Mouse (Mus musculus) left cerebral cortex, adult 9 months (tissue): ENCODE results near the gene Coro6.

Experiments
- DNase-seq, 2 experiments: peaks; one replicate each; pipeline ENCODE4 v3.0.0; 2022; ENCODE audit warnings: low spot score in 2 of 2

The Coro6 gene

DNA sequence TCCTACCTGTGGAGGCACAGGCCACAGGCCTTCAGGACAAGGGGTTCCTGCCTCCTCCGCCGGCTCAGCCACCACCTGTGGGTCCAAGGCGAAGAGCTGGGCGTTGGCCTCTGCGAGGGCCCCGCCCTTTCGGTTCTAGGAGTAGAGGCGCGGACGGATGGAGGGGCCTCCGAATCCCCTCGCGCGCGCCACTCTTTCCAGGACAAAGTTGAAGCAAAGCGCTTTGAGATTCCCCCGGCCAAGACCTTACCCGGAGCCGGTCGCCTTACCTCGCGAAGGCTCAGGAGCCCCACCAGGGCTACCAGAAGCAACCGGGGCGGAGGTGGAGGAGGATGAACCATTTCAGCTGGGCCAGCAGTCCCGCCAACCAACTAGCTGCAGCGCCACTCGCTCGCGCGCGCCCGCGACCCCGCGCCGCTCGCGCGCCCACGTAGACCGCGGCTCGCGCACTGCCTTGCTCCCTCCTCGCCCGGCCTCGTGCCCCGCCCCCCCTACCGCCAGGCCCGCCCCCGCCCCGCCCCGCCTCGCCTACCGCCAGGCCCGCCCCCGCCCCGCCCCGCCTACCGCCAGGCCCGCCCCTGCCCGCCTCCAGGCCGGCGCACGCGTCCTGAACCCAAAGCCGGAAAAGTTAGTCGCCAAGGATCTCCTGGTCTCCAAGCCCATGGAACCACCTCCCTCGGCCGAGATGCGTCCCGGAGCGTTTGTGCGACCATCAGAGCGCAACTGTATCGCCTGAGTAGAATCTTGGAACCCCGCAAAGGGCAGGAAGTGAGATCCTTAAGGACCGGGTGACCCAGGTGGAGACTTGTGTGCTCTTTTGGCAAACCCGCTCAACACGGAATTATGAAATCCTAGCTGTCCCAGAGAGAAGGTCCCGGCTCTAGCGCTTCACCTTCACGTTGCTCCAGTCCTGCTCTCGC, 50.9 kb downstream of the Coro6 start:
- DNase-seq, result peak in 1 of 2 experiments; percentile 50

DNA sequence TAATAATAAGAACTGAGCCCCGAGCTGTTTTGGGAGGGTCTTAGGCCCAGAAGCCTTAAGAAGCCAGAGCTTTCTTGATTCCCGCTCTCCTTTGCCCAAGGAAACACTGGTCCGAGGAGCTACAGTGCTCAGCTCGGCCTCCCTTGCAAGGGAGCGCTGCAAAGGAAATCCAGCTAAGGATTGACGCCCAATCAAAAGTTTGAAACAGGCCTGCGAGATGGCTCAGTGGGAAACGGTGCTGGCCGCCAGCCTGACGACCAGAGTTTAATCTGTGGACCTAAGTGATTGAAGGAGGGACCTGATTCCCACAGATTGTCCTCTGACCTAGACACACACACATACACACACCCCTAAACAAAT, 51.6 kb downstream of the Coro6 start:
- no peak for DNase-seq

DNA sequence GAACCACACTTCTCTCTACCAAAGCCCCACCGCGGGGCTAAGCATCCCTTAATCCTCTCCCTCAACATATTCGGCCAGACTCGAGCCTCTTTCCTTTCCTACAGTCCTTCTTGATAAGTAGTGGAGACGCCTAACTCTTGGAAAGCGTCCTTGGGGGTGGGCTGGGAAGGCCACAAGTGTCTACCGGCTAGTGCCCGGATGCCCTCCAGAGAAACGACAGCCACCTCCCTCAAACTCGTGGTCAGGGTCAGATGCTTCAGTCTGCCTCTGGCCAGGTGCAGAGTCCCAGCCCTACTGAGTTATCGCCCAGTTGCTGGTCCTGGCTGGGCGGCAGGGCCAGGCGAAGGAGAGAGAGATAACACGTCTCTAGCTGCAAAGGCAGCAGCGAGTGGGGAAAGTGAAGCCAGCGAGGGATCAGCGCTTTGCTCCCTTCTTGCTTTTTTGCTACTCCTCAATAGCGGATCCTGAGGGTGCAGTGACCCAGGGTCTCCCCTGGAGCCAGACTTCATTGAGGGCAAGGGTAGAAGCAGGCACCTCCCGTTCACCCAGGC, 52.1 kb downstream of the Coro6 start:
- no peak for DNase-seq

DNA sequence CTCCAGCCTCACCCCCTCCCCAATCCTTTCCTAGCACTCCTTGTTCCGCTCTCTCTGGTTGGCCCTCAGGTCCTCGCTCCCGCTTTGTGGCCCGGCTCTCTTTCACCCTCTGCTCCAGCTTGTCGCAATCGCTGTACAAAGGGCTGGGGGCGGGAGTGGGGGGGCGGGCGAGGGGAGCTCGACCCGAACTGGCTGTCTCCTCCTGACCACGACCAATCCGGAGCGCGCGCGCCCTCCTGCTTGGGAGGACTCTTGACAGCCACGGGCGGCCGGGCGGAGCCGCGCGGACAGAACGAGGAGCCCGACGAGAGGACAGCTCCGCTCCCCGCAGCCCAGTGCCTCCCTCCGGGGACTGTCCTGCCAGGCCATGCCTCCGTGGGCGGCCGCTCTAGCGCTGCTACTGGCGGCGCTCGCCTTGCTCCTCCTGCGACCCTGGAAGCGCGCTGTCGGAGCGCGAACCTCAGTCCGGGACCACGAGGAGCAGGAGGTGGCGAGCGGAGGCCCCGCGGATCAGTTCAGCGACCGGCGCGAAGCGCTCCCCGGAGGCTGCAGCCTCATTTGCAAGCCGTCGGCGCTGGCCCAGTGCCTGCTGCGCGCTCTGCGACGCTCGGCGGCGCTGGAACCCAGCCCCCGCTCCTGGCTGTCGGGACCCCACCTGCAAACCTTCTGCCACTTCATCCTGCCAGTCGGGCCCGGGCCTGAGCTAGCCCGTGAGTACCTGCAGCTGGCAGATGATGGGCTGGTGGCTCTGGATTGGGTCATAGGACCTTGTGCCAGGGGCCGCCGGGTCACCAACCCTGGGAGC, 52.8 kb downstream of the Coro6 start, which contains the start of gene Abhd15:
TSS of gene Abhd15 (plus strand) at position 290 of the 805 bp plus-strand sequence.
- DNase-seq, result no peak

DNA sequence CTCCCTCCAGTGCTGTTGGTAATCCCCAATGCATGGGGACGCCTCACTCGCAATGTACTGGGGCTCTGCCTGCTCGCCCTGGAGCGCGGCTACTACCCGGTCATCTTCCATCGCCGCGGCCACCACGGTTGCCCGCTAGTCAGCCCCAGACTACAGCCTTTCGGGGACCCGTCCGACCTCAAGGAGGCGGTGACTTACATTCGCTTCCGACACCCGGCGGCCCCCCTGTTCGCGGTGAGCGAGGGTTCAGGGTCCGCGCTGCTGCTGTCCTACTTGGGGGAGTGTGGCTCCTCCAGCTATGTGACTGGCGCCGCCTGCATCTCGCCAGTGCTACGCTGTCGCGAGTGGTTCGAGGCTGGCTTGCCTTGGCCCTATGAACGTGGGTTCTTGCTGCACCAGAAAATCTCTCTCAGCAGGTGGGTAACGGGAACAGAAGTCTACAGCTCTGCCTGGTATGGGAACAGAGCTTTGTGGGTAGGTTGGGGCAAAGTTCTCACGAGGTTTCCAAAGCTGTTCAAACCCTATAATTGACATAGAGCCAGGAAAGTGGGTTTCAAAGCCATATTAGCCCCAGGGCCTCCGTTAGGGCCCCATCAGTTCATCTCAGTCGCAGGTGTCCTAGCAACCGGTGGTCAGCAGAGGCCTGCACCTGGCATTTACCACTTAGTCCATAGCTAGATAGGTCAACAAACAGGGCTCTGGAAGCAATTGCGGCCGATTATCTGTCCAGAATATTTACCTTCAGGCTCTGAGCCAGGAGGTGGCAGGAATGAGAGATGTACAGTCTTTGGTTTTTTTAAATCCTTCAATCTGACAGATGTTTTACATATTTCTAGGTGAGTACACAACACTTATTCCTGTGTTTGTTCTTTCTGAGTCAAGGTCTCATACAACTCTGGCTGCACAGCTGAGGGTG, 53.7 kb downstream of the Coro6 start, which contains the start of gene Trp53i13:
TSS of gene Trp53i13 (minus strand) at position 344 of the 916 bp plus-strand sequence.
- no peak for DNase-seq

DNA sequence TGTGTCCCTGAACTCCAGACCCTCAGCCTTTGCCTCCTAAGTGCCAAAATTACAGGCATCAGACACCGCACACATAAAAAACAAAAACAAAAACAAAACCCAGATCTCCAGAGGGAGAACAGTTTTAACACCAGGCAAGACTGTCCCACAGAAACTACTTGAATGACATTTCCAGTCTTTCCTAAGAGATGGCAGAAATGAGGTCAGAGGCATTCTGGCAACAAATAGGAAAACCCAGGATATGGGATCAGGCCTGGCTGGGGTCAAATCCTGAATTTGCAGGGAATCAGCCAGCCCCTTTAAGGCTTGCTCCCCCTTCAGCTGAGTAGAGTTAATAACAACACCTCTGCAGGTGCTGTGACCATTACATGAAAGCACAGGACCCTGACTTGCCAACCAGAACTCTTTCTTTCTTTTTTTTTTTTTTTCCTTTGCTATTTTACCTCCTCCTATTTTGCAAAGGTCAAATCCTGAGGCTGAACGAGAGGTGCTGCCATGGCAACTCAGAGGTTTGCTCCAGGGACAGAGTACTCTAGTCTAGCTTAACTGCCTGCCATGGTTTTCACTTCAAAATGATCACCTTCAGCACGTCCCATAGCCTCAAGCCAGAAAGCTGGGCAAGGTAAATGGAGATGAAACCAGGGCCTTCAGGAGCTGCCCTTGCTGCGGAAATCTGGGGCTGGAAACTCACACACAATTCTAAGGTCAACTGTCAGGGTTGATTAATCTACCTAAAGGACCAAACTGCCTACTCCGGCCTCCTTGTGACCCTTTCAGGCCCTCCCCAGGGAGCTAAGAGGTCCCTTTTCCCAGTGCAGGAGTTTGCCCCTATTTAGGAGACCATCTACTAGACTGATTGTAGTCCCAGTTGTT, 54.6 kb downstream of the Coro6 start:
- DNase-seq, result no peak

DNA sequence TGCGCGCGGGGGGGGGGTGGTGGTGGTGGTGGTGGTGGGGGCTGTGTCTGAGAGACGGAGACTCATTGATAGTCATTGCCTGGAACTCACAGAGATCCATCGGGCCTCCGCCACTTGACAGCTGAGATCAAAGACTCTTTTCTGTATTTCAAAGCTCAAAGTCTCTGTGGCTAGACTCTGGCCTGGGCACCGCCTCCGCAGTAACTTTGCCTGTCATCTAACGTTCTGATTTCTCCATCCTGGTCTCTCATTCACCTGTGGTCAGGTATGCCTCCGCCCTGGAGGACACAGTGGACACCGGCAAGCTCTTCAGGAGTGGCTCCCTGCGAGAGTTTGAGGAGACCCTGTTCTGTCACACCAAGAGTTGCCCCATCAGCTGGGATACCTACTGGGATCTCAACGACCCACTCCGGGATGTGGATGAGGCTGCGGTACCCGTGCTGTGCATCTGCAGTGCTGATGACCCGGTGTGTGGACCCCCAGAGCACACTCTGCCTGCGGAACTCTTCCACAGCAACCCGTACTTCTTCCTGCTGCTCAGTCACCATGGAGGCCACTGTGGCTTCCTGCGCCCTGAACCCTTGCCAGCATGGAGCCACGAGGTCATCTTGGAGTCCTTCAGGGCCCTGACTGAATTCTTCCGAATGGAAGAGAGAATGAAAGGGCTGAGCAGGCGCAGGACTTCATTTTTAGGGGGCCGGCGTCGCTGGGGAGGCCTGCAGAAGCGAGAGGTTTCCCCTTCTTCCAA, 56.0 kb downstream of the Coro6 start:
- no peak for DNase-seq

DNA sequence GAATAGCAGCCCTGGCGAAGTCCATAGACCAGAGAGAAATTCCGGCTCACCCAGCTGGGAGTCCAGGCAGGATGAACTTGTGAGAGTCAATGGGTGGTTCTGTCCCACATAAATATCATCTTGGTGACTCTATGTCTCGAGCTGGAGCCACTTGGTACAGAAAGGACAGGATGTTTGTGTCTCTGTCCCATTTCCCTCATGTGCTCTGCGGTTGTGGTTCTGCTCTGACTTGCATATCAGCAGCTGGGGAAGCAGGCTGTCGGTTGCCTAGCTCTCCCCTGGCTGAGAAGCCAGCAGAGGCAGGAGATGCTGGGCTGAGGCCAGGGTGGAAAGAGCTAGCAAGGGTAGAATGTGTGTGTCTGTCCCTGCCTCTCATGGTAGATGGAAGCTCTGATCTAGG, 56.8 kb downstream of the Coro6 start, which contains the start of gene Gm10392:
TSS of gene Gm10392 (minus strand) at position 156 of the 400 bp plus-strand sequence.
- no peak for DNase-seq
